Mouse (Mus musculus): ENCODE data around the gene Hspe1. TPM values are rescaled to one million over a fixed set of nuclear protein-coding genes. Genes with fewer than 3 reads are reported as not detected.

Hspe1 gene
- 436 TPM for polyA plus RNA-seq (2012; fragmentation: generic; extraction: Trizol)

- Histone ChIP-seq H3K4me3 (peak within 1 kb of the TSS; percentile 90), H3ac (ENCODE audit: control insufficient read depth, insufficient read length) (peak within 1 kb of the TSS; percentile 84), H3K79me2 (ENCODE audit: control insufficient read depth, insufficient read depth) (peaks cover 62% of the 10 kb centered on the region), H3K36me3 (ENCODE audit: control insufficient read depth, insufficient read depth) (peaks cover 42% of the 10 kb centered on the region), H3K4me2 (ENCODE audit: low read depth) (peak within 1 kb of the TSS; percentile 95), H3K27me3 (ENCODE audit: control insufficient read depth, insufficient read depth, insufficient read length) (no peaks in the 10 kb centered on the region)
- no peak for TF ChIP-seq REST (IDR thresholded peaks at IDR 0.05; ENCODE audit: insufficient read depth, insufficient read length)
- peak in 2 of 3 experiments; percentile 11 to 21 for TF ChIP-seq MYOG (IDR thresholded peaks at IDR 0.05; ENCODE audit: control insufficient read depth in 1 of 3, insufficient read depth in 1 of 3, insufficient read length in 2 of 3, low read depth in 2 of 3)
- no peak for TF ChIP-seq TCF3 (IDR thresholded peaks at IDR 0.05; ENCODE audit: insufficient read length, low read depth)
- TF ChIP-seq SRF (IDR thresholded peaks at IDR 0.05; ENCODE audit: control insufficient read depth, insufficient read length, low read depth), result no peak
- TF ChIP-seq POLR2AphosphoS2 (IDR thresholded peaks at IDR 0.05; ENCODE audit: insufficient read length, low read depth), result peak; percentile 96
- TF ChIP-seq POLR2A (IDR thresholded peaks at IDR 0.05; ENCODE audit: insufficient read length, low read depth), result peak; percentile 94
These were observed at the start of gene Hspe1, which contains the start of gene Hspd1 for GRCm38 (mm10) chr1:55087932-55088610. Gene Hspe1 (plus strand): TSS chr1:55088132. Gene Hspd1 (minus strand): TSS chr1:55088243.

GRCm38 (mm10) chr1:55039944-55040343, 48.0 kb upstream of the Hspe1 start:
- Histone ChIP-seq H3K36me3 (ENCODE audit: control insufficient read depth, insufficient read depth) (no peaks in the 10 kb centered on the region), H3ac (ENCODE audit: control insufficient read depth, insufficient read length) (no peak overlapping the region), H3K4me2 (ENCODE audit: low read depth) (no peak overlapping the region), H3K79me2 (ENCODE audit: control insufficient read depth, insufficient read depth) (no peaks in the 10 kb centered on the region), H3K27me3 (ENCODE audit: control insufficient read depth, insufficient read depth, insufficient read length) (peaks cover 7% of the 10 kb centered on the region), H3K4me3 (no peak overlapping the region)
- TF ChIP-seq MYOD1 (IDR thresholded peaks at IDR 0.05; ENCODE audit: control insufficient read depth in 1 of 3, insufficient read length in 2 of 3, low read depth in 2 of 3) (no peak), MAX (IDR thresholded peaks at IDR 0.05; ENCODE audit: low read depth) (no peak), E2F4 (IDR thresholded peaks at IDR 0.05; ENCODE audit: insufficient read depth) (no peak), MYOG (IDR thresholded peaks at IDR 0.05; ENCODE audit: control insufficient read depth in 1 of 3, insufficient read depth in 1 of 3, insufficient read length in 2 of 3, low read depth in 2 of 3) (no peak), POLR2AphosphoS2 (IDR thresholded peaks at IDR 0.05; ENCODE audit: insufficient read length, low read depth) (no peak), TCF3 (IDR thresholded peaks at IDR 0.05; ENCODE audit: insufficient read length, low read depth) (no peak), USF1 (IDR thresholded peaks at IDR 0.05; ENCODE audit: low read depth) (no peak), REST (IDR thresholded peaks at IDR 0.05; ENCODE audit: insufficient read depth, insufficient read length) (no peak), SRF (IDR thresholded peaks at IDR 0.05; ENCODE audit: control insufficient read depth, insufficient read length, low read depth) (no peak), CEBPB (IDR thresholded peaks at IDR 0.05; ENCODE audit: insufficient read depth, poor library complexity, severe bottlenecking) (no peak), TCF12 (IDR thresholded peaks at IDR 0.05; ENCODE audit: insufficient read depth, poor library complexity, severe bottlenecking) (no peak), POLR2A (IDR thresholded peaks at IDR 0.05; ENCODE audit: insufficient read length, low read depth) (no peak)

- Histone ChIP-seq H3K27me3 (ENCODE audit: control insufficient read depth, insufficient read depth, insufficient read length) (peaks cover 14% of the 10 kb centered on the region), H3K4me3 (no peak overlapping the region), H3K79me2 (ENCODE audit: control insufficient read depth, insufficient read depth) (no peaks in the 10 kb centered on the region), H3K4me2 (ENCODE audit: low read depth) (no peak overlapping the region), H3K36me3 (ENCODE audit: control insufficient read depth, insufficient read depth) (no peaks in the 10 kb centered on the region), H3ac (ENCODE audit: control insufficient read depth, insufficient read length) (no peak overlapping the region)
- TF ChIP-seq E2F4 (IDR thresholded peaks at IDR 0.05; ENCODE audit: insufficient read depth) (no peak), POLR2AphosphoS2 (IDR thresholded peaks at IDR 0.05; ENCODE audit: insufficient read length, low read depth) (no peak), CEBPB (IDR thresholded peaks at IDR 0.05; ENCODE audit: insufficient read depth, poor library complexity, severe bottlenecking) (no peak), USF1 (IDR thresholded peaks at IDR 0.05; ENCODE audit: low read depth) (no peak), POLR2A (IDR thresholded peaks at IDR 0.05; ENCODE audit: insufficient read length, low read depth) (no peak), REST (IDR thresholded peaks at IDR 0.05; ENCODE audit: insufficient read depth, insufficient read length) (no peak), TCF12 (IDR thresholded peaks at IDR 0.05; ENCODE audit: insufficient read depth, poor library complexity, severe bottlenecking) (no peak), MAX (IDR thresholded peaks at IDR 0.05; ENCODE audit: low read depth) (no peak), MYOD1 (IDR thresholded peaks at IDR 0.05; ENCODE audit: control insufficient read depth in 1 of 3, insufficient read length in 2 of 3, low read depth in 2 of 3) (no peak), TCF3 (IDR thresholded peaks at IDR 0.05; ENCODE audit: insufficient read length, low read depth) (no peak), SRF (IDR thresholded peaks at IDR 0.05; ENCODE audit: control insufficient read depth, insufficient read length, low read depth) (no peak), MYOG (IDR thresholded peaks at IDR 0.05; ENCODE audit: control insufficient read depth in 1 of 3, insufficient read depth in 1 of 3, insufficient read length in 2 of 3, low read depth in 2 of 3) (no peak)
These were observed 46.2 kb upstream of the Hspe1 start for GRCm38 (mm10) chr1:55041691-55042090.

GRCm38 (mm10) chr1:55042246-55042645, 45.7 kb upstream of the Hspe1 start:
- Histone ChIP-seq H3K4me3 (no peak overlapping the region), H3K4me2 (ENCODE audit: low read depth) (no peak overlapping the region), H3K36me3 (ENCODE audit: control insufficient read depth, insufficient read depth) (no peaks in the 10 kb centered on the region), H3ac (ENCODE audit: control insufficient read depth, insufficient read length) (no peak overlapping the region), H3K27me3 (ENCODE audit: control insufficient read depth, insufficient read depth, insufficient read length) (peaks cover 14% of the 10 kb centered on the region), H3K79me2 (ENCODE audit: control insufficient read depth, insufficient read depth) (no peaks in the 10 kb centered on the region)
- TF ChIP-seq MYOG (IDR thresholded peaks at IDR 0.05; ENCODE audit: control insufficient read depth in 1 of 3, insufficient read depth in 1 of 3, insufficient read length in 2 of 3, low read depth in 2 of 3), result no peak
- no peak for TF ChIP-seq TCF3 (IDR thresholded peaks at IDR 0.05; ENCODE audit: insufficient read length, low read depth)
- TF ChIP-seq MYOD1 (IDR thresholded peaks at IDR 0.05; ENCODE audit: control insufficient read depth in 1 of 3, insufficient read length in 2 of 3, low read depth in 2 of 3), result no peak
- no peak for TF ChIP-seq CEBPB (IDR thresholded peaks at IDR 0.05; ENCODE audit: insufficient read depth, poor library complexity, severe bottlenecking)
- no peak for TF ChIP-seq E2F4 (IDR thresholded peaks at IDR 0.05; ENCODE audit: insufficient read depth)
- TF ChIP-seq SRF (IDR thresholded peaks at IDR 0.05; ENCODE audit: control insufficient read depth, insufficient read length, low read depth), result no peak
- no peak for TF ChIP-seq TCF12 (IDR thresholded peaks at IDR 0.05; ENCODE audit: insufficient read depth, poor library complexity, severe bottlenecking)
- no peak for TF ChIP-seq POLR2AphosphoS2 (IDR thresholded peaks at IDR 0.05; ENCODE audit: insufficient read length, low read depth)
- TF ChIP-seq MAX (IDR thresholded peaks at IDR 0.05; ENCODE audit: low read depth), result no peak
- TF ChIP-seq POLR2A (IDR thresholded peaks at IDR 0.05; ENCODE audit: insufficient read length, low read depth), result no peak
- no peak for TF ChIP-seq REST (IDR thresholded peaks at IDR 0.05; ENCODE audit: insufficient read depth, insufficient read length)
- no peak for TF ChIP-seq USF1 (IDR thresholded peaks at IDR 0.05; ENCODE audit: low read depth)
